Mouse (Mus musculus) G1E (cell line): ENCODE measurements around the gene Sstr2. TPM values are rescaled to one million over a fixed set of nuclear protein-coding genes. Genes with fewer than 3 reads are reported as not detected.

Experiments
- ATAC-seq: 2 replicates; pipeline ENCODE4 v1.8.0; 2016; ENCODE audit warnings: mild to moderate bottlenecking; ENCODE audit not compliant: insufficient number of reproducible peaks, poor library complexity, low FRiP score, severe bottlenecking; ENCODE audit errors: extremely low read depth
- DNase-seq: peaks from one replicate; pipeline ENCODE4 v3.0.0; 2012; ENCODE audit warnings: low spot score
- H3K27me3 ChIP-seq: 2 replicates; pipeline ENCODE4 v1.6.1; 2012; ENCODE audit warnings: mild to moderate bottlenecking, low read length, inconsistent platforms; ENCODE audit not compliant: insufficient read depth
- H3K36me3 ChIP-seq: replicated peaks from 2 replicates; pipeline ENCODE3; 2012; ENCODE audit warnings: mild to moderate bottlenecking, inconsistent platforms
- H3K4me1 ChIP-seq: 2 replicates; pipeline ENCODE4 v1.6.1; 2012; ENCODE audit warnings: low read depth, low read length, inconsistent platforms, mixed read lengths; ENCODE audit not compliant: insufficient read depth
- H3K4me3 ChIP-seq: 2 replicates; pipeline ENCODE4 v1.5.1; 2012; ENCODE audit warnings: low read depth, mild to moderate bottlenecking, inconsistent platforms, low read length, moderate library complexity, mixed read lengths
- H3K9me3 ChIP-seq: replicated peaks from 2 replicates; pipeline ENCODE4 v1.6.1; 2012; ENCODE audit warnings: inconsistent platforms
- CTCF ChIP-seq: IDR thresholded peaks from 2 replicates; pipeline ENCODE4 v1.5.1; 2012; ENCODE audit warnings: low read depth, low read length, inconsistent platforms, mixed read lengths
- GATA1 ChIP-seq: IDR thresholded peaks from 2 replicates; pipeline ENCODE4 v1.6.1; 2012; ENCODE audit warnings: borderline replicate concordance, low read length, inconsistent platforms, mixed read lengths
- GATA2 ChIP-seq: IDR thresholded peaks from 2 replicates; pipeline ENCODE4 v1.6.1; 2012; ENCODE audit warnings: low read depth, low read length, inconsistent platforms, borderline replicate concordance
- POLR2AphosphoS5 ChIP-seq: IDR thresholded peaks from 2 replicates; pipeline ENCODE4 v1.6.1; 2012; ENCODE audit warnings: low read depth, low read length, inconsistent platforms; ENCODE audit not compliant: insufficient replicate concordance
- TAL1 ChIP-seq: conservative IDR thresholded peaks from 2 replicates; pipeline ENCODE4 v1.6.1; 2012; ENCODE audit warnings: low read depth, low read length, inconsistent platforms, mixed read lengths
- polyA plus RNA-seq: library from polyadenylated mRNA; stranded (reverse); fragments of >175 nt; gene quantifications from 2 replicates; pipeline ENCODE4 v1.2.3, GENCODE M21; 2012
- total RNA-seq, 2 experiments: library from RNA; stranded (forward) in 1 of 2; stranded (reverse) in 1 of 2; fragments of 200-1000 nt in 1 of 2; fragments of >200 nt in 1 of 2; fragmentation: Nextera tagmentation in 1 of 2; gene quantifications; 2 replicates each; pipeline ENCODE4 v1.2.3; 2014 to 2017

Sstr2 gene
- total and polyA plus RNA-seq, 3 experiments, result 0.16 TPM; not detected in 2

DNA sequence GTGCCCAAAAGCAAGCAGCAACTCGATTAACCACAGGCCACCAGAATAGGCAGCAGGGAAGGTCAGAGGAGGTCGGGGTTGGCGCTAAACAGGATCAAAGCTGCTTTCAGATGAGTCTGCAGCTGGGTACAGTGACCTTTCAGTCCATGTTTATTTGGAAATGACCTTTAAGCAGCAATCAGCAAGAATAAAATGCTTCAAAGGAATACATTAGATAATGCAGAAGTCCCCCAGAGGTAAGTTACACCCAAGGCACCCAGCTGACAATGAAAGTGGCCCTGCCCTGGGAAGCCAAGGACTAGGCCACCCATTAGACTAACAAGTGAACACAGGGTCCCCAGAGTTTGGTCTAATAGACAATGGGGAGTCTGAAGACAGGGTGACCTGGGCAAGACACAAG, 30.2 kb upstream of the Sstr2 start:
- no peak for ATAC-seq
- DNase-seq, result no peak
- Histone ChIP-seq H3K4me1 (no peaks in the 10 kb centered on the region), H3K4me3 (no peak overlapping the region), H3K36me3 (no peaks in the 10 kb centered on the region), H3K27me3 (no peaks in the 10 kb centered on the region), H3K9me3 (peaks cover 48% of the 10 kb centered on the region)
- TF ChIP-seq CTCF (no peak), GATA1 (no peak)

DNA sequence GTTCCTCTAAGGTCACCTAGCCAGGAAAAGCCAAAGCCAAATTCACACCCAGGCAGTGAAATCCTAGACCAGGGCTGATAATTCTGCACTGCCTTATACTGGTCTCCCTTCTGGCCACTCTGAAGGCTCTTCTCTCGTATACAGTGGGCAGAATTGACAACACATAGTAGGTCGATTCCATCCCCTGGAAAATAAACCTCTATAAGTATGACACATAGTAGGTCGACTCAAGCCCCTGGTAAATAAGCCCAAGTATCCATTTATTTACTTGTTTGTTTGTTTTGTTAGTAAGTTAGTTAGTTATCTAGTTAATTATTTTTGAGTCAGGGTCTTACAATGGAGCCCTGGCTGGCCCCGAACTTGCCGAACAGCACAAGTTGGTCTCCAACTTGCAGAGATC, 24.0 kb upstream of the Sstr2 start:
- TF ChIP-seq GATA1 (no peak), POLR2AphosphoS5 (no peak), CTCF (no peak), GATA2 (no peak), TAL1 (no peak)
- no peak for DNase-seq
- Histone ChIP-seq H3K4me1 (no peaks in the 10 kb centered on the region), H3K9me3 (peaks cover 38% of the 10 kb centered on the region), H3K4me3 (no peak overlapping the region), H3K36me3 (no peaks in the 10 kb centered on the region), H3K27me3 (no peaks in the 10 kb centered on the region)
- ATAC-seq, result no peak

DNA sequence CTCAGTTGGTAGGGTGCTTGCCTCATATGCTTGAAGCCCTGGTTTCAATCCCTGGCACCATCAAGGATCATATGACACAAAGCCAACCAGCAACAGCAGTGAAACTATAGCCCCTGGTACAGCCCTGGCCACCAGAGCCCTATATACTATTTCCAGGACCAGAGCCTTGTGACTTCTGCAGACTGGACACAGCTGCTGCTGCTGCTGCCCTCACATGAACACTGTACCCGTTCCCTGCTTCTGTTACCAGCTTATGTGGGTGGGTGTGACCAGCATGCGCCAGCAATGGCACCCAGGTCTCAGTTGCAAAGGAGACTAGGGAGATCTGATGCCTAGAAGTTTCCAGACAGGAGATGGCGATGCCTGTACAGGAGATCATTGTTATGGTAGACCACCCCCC, 21.5 kb upstream of the Sstr2 start:
- H3K27me3 ChIP-seq, result no peaks in the 10 kb centered on the region
- peaks cover 49% of the 10 kb centered on the region for H3K9me3 ChIP-seq
- no peak overlapping the region for H3K4me3 ChIP-seq
- H3K36me3 ChIP-seq, result no peaks in the 10 kb centered on the region
- ATAC-seq (no peak), DNase-seq (no peak)
- H3K4me1 ChIP-seq, result no peaks in the 10 kb centered on the region
- no peak for TF ChIP-seq TAL1
- TF ChIP-seq POLR2AphosphoS5, result no peak
- TF ChIP-seq CTCF, result no peak
- no peak for TF ChIP-seq GATA2
- TF ChIP-seq GATA1, result no peak

DNA sequence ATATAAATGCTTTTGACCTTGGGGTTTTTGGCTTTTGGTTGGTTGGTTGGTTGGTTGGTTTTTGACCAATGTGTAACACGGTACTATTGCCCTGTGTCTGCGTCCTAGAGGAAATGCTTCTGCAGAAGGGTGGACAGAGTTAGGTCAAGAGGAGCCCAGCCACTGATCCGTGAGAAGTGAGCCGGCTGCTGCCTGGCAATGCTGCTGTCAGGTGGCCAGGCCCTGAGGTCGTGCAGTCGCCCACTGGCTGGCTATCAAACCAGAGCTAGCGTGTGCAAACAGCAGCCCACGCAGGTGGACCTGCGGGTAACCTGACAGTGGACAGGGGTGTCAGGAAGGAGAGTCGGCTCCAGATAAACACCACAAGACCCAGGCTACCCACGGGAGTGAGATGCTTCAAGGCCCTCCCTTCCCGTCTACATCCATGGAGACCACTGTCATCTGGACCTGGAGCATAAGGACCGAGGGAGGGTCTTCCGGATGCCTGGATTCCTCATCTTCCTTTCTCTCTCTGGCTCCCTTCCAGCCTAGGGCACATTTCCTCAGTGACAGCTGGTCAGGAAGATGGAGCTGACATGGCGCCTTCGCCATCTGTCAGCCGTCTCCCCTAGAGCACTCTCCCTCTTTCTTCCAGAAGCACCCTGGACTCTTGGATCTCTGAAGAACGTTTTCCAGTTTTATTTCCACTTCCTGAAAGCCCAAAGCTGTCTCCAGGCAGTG, 18.5 kb upstream of the Sstr2 start:
- Histone ChIP-seq H3K4me1 (no peaks in the 10 kb centered on the region), H3K4me3 (no peak overlapping the region), H3K36me3 (no peaks in the 10 kb centered on the region), H3K27me3 (no peaks in the 10 kb centered on the region), H3K9me3 (peaks cover 57% of the 10 kb centered on the region)
- DNase-seq, result no peak
- no peak for ATAC-seq
- TF ChIP-seq GATA2 (no peak), GATA1 (no peak), CTCF (no peak), TAL1 (no peak), POLR2AphosphoS5 (no peak)

DNA sequence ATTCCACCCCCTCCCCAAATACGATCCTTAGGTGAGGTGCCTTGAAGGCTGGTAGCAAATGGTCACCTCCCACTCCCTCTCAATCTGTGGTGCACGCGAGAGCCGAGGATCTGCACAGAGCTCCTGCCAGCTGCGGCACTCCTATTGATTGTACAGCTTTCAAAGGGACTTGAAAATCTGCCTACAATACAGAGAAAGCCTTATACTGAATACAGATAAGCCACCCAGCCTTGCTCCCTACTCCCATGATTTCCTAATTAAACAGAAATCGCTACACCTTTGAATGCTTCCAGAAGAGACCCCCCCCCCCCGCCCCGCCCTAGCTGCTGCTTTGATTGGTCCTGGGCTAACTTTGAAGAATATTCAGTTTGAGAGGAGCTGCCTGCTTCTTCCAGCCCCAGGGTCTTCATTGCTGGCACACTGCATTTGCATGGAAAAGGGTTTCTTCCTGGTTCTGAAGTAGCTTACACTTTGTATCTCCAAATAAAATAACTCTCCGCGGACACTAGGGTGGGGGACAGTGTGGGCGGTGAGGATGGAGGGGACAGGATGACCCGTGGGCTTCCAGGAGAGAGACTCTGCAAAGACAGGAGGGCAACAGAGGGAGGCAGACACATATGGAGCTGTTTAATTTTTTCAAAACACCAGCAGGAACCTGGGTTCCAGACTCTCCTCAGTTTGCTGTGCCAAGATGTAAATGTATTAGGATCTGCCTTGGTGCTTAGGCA, 17.4 kb upstream of the Sstr2 start:
- DNase-seq (no peak), ATAC-seq (no peak)
- Histone ChIP-seq H3K9me3 (peaks cover 60% of the 10 kb centered on the region), H3K27me3 (no peaks in the 10 kb centered on the region), H3K36me3 (no peaks in the 10 kb centered on the region), H3K4me1 (no peaks in the 10 kb centered on the region), H3K4me3 (no peak overlapping the region)
- TF ChIP-seq CTCF, result no peak
- no peak for TF ChIP-seq GATA2
- TF ChIP-seq GATA1, result no peak
- no peak for TF ChIP-seq TAL1
- no peak for TF ChIP-seq POLR2AphosphoS5

DNA sequence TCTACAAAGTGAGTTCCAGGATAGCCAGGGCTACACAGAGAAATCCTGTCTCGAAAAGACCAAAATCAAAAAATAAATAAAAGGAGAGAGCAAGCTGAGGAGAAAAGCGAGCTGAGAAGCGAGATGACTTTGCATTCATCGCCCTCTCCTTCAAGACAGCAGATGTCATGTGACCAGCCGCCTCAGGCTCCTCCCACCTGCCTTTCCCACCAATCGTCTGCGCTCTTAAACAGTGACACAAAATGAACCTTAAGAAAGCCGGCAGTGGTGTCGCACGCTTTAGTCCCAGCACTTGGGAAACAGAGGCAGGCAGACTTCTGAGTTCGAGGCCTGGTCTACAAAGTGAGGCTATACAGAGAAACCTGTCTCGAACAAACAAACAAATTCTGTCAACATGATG, 11.6 kb upstream of the Sstr2 start:
- H3K9me3 ChIP-seq, result peaks cover 50% of the 10 kb centered on the region
- no peak for TF ChIP-seq GATA1
- TF ChIP-seq CTCF, result no peak
- TF ChIP-seq TAL1, result no peak
- no peak for TF ChIP-seq POLR2AphosphoS5
- TF ChIP-seq GATA2, result no peak

More for the DNA sequence above, 11.6 kb upstream of the Sstr2 start:
- DNase-seq (no peak), ATAC-seq (no peak)
- no peaks in the 10 kb centered on the region for H3K27me3 ChIP-seq
- no peaks in the 10 kb centered on the region for H3K36me3 ChIP-seq
- no peaks in the 10 kb centered on the region for H3K4me1 ChIP-seq
- H3K4me3 ChIP-seq, result no peak overlapping the region
